Mouse (Mus musculus): ENCODE measurements around the gene Casd1.

Casd1 gene

GRCm38 (mm10) chr6:4600658-4601296 lies at the start of gene Casd1:
TSS of gene Casd1 (plus strand) at chr6:4600839.
- DNase-seq, result peak; percentile 78

GRCm38 (mm10) chr6:4555366-4555765 lies 45.3 kb upstream of the Casd1 start:
- no peak for DNase-seq

- DNase-seq, result no peak
Measured at GRCm38 (mm10) chr6:4557086-4557485, 43.6 kb upstream of the Casd1 start.

- DNase-seq, result no peak
Measured at GRCm38 (mm10) chr6:4557678-4558077, 43.0 kb upstream of the Casd1 start.

- no peak for DNase-seq
Measured at GRCm38 (mm10) chr6:4561156-4561555, 39.5 kb upstream of the Casd1 start.

- DNase-seq, result no peak
Measured at GRCm38 (mm10) chr6:4561621-4562020, 39.0 kb upstream of the Casd1 start.

- DNase-seq, result no peak
Measured at GRCm38 (mm10) chr6:4562401-4562800, 38.2 kb upstream of the Casd1 start.

- DNase-seq, result no peak
Measured at GRCm38 (mm10) chr6:4563477-4563876, 37.2 kb upstream of the Casd1 start.

GRCm38 (mm10) chr6:4570412-4570811 lies 30.2 kb upstream of the Casd1 start:
- DNase-seq, result no peak

GRCm38 (mm10) chr6:4577756-4578155 lies 22.9 kb upstream of the Casd1 start:
- no peak for DNase-seq

GRCm38 (mm10) chr6:4578343-4578742 lies 22.3 kb upstream of the Casd1 start:
- DNase-seq, result no peak

GRCm38 (mm10) chr6:4579620-4580019 lies 21.0 kb upstream of the Casd1 start:
- DNase-seq, result no peak

- no peak for DNase-seq
Measured at GRCm38 (mm10) chr6:4583485-4583884, 17.2 kb upstream of the Casd1 start.

- no peak for DNase-seq
Measured at GRCm38 (mm10) chr6:4587946-4588345, 12.7 kb upstream of the Casd1 start.

- no peak for DNase-seq
Measured at GRCm38 (mm10) chr6:4588722-4589121, 11.9 kb upstream of the Casd1 start.

GRCm38 (mm10) chr6:4590089-4590488 lies 10.6 kb upstream of the Casd1 start:
- no peak for DNase-seq

GRCm38 (mm10) chr6:4597711-4598110 lies 2.9 kb upstream of the Casd1 start:
- no peak for DNase-seq

- DNase-seq, result no peak
Measured at GRCm38 (mm10) chr6:4600085-4600657, 468 bp upstream of the Casd1 start.

- DNase-seq, result peak; percentile 66
Measured at GRCm38 (mm10) chr6:4601297-4601931, 775 bp downstream of the Casd1 start.

GRCm38 (mm10) chr6:4602012-4602411 lies 1.4 kb downstream of the Casd1 start:
- DNase-seq, result no peak

GRCm38 (mm10) chr6:4606394-4606793 lies 5.8 kb downstream of the Casd1 start:
- DNase-seq, result no peak

- DNase-seq, result no peak
Measured at GRCm38 (mm10) chr6:4610216-4610896, 9.7 kb downstream of the Casd1 start.

GRCm38 (mm10) chr6:4611853-4612252 lies 11.2 kb downstream of the Casd1 start:
- no peak for DNase-seq

- DNase-seq, result no peak
Measured at GRCm38 (mm10) chr6:4612431-4612830, 11.8 kb downstream of the Casd1 start.
